Comparison of ENCODE assay signal across 12 mouse cellular contexts in the genomic region with DNA sequence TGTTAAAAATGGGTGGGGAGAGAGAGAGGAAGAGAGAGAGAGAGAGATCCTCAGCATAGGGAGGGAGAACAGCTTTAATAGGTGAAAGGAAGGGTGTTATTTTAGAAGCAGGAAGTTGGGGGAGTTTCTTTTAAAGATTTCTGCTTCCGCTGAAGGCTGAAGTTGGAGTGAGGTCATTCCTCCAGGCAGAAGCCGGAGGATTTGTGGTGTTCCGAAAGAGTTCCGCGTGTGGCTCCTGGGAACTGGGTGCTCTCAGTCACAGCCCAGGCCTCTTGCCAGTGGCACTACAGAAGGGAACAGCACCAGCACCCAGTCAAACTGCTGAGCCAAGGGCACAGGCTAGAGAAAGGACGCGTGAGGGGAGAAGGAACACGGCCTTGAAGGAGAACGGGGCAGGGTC. TPM values are rescaled to one million over a fixed set of nuclear protein-coding genes. Genes with fewer than 3 reads are reported as not detected.
DNase-seq lines count a peak whose midpoint lies in the region; ATAC-seq lines count a peak whose summit lies in the region.
"Had no signal": no experiment of that assay in that cellular context is flagged by ENCODE, and none has a peak within 500 bp of the region (broad histone marks: within the 10 kb centered on the region; RNA-seq: fewer than 3 reads in every experiment).

No protein-coding gene starts in this region.

- H3K36me3 ChIP-seq in liver, embryonic 12.5 days: no peaks in the 10 kb centered on the region
- H3K36me3 ChIP-seq: forebrain, embryonic 10.5 days; G1E; heart, embryonic 15.5 days had no signal

- no peaks in the 10 kb centered on the region for H3K9me3 ChIP-seq in liver, embryonic 12.5 days (replicated peaks)
- H3K9me3 ChIP-seq: G1E; heart, embryonic 15.5 days had no signal

- H3K27me3 ChIP-seq in liver, embryonic 12.5 days (replicated peaks): no peaks in the 10 kb centered on the region
- H3K27me3 ChIP-seq: heart, embryonic 15.5 days had no signal

- WGBS in liver, embryonic 12.5 days (ENCODE audit: insufficient replicate concordance): 66% methylated on average over 9 of the region's 9 CpGs

- intact Hi-C loops in heart, postnatal 14 days (cut with DNase I): no loop called here

- no peak overlapping the region for H3K4me3 ChIP-seq in liver, embryonic 12.5 days
- H3K4me3 ChIP-seq: forebrain, embryonic 10.5 days; heart, embryonic 15.5 days had no signal

- peak; percentile 33 to 47 for DNase-seq in adrenal gland, adult (ENCODE audit: inconsistent age in 2 of 2, low spot score in 1 of 2)
- DNase-seq in adrenal gland, adult 18-20 months (ENCODE audit: low spot score in 2 of 2): no peak
- peak; percentile 8 to 9 for DNase-seq in B cell, adult 2 months
- DNase-seq in heart, postnatal 14 days: peak; percentile 26 to 36
- peak; percentile 9 to 13 for DNase-seq in lung, adult 18-20 months
- no peak for DNase-seq in cerebellum, postnatal 36 days
- no peak for DNase-seq in embryo, embryonic 10 days (ENCODE audit: low spot score)

- no peaks in the 10 kb centered on the region for H3K4me1 ChIP-seq in liver, embryonic 12.5 days
- H3K4me1 ChIP-seq: forebrain, embryonic 10.5 days; heart, embryonic 15.5 days had no signal

- no peak overlapping the region for H3K9ac ChIP-seq in liver, embryonic 12.5 days
- H3K9ac ChIP-seq: heart, embryonic 15.5 days; liver, embryonic 14.5 days had no signal

- ATAC-seq in liver, embryonic 12.5 days: no peak

- H3K4me2 ChIP-seq in liver, embryonic 12.5 days: no peak overlapping the region
- H3K4me2 ChIP-seq: heart, embryonic 15.5 days had no signal

- no peak overlapping the region for H3K27ac ChIP-seq in liver, embryonic 12.5 days
- H3K27ac ChIP-seq: forebrain, embryonic 10.5 days; heart, embryonic 15.5 days; liver, embryonic 14.5 days had no signal

RNA-seq across cellular contexts. Expression of a gene that starts 38.4 kb away (rescaled TPM):
- total RNA-seq in adrenal gland, adult 18-20 months (2021): 10 to 100 TPM; 55.2 to 62.9 TPM
- 10 to 100 TPM; 38.9 to 41.7 TPM for total RNA-seq in heart, postnatal 14 days (2021)
- polyA plus RNA-seq in liver, embryonic 12.5 days (2016; fragmentation: Nextera tagmentation; extraction: Ambion mirVana): 104 TPM in 2 replicates

Comparison
In these comparisons a context has a peak if more than half of its experiments do, and no peak if none do; other contexts are left out.
1. DNase-seq: peak in adrenal gland, adult (2 of 2), B cell, adult 2 months (2 of 2), heart, postnatal 14 days (2 of 2) and lung, adult 18-20 months (2 of 2); none in adrenal gland, adult 18-20 months (0 of 2), cerebellum, postnatal 36 days (0 of 2) and embryo, embryonic 10 days (single experiment).